In the genomic region with DNA sequence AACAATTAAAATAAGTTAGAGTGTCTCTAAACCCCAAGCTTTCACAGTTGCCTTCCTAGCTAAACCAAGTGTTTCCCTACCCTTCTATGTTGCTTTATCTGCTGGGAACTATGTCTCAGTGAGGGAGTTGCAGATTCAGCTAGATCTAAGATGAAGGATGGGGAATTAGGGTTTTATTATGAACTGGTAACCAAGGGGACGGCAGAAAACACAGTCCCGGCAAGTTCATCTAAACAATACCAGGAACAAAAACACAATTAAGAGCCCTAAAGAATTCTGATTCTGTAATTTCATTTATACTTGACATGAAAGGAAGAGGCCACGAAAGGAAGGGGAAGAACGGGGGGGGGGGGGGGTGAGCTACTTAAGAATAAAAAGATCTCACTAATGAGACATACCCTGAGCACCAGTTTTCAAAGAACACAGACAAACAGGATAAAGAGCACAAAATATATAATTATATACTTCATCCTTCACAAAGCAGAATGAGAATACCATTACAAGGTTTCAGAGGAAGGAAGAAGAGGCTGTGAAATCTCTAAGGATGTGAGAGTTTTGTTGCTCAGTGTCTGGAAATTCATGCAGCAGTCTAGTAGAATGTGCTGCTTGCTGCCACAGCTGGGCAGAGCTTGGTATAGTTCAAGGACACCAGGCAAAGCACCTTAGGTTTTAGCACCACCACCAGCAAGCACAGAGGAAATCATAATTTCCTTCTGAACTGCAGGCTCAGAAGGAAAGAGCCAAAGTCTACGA, we compare ENCODE assay signal across 14 mouse cellular contexts.
A peak's percentile ranks its signal among the peaks of the same experiment; 100 is the strongest.
DNase-seq lines count a peak whose midpoint lies in the region; ATAC-seq and TF ChIP-seq lines count a peak whose summit lies in the region.
"Had no signal": no experiment of that assay in that cellular context is flagged by ENCODE, and none has a peak within 500 bp of the region (broad histone marks: within the 10 kb centered on the region; RNA-seq: fewer than 3 reads in every experiment).

No protein-coding gene starts in this region.

- H3K4me1 ChIP-seq in kidney, embryonic 16.5 days (ENCODE audit: insufficient read depth, low read length) = no peaks in the 10 kb centered on the region
- H3K4me1 ChIP-seq in forebrain, embryonic 11.5 days (replicated peaks; ENCODE audit: control insufficient read depth, insufficient read depth, low read length) = peaks cover 11% of the 10 kb centered on the region; the same call in 1 of the 2 replicates
- no peaks in the 10 kb centered on the region for H3K4me1 ChIP-seq in intestine, postnatal 0 days (replicated peaks; ENCODE audit: control insufficient read depth, insufficient read depth, low read length)
- H3K4me1 ChIP-seq: limb, embryonic 13.5 days; liver, embryonic 15.5 days had no signal

- H3K9me3 ChIP-seq in kidney, embryonic 16.5 days (ENCODE audit: low read length) = no peaks in the 10 kb centered on the region
- no peaks in the 10 kb centered on the region for H3K9me3 ChIP-seq in forebrain, embryonic 11.5 days (ENCODE audit: control insufficient read depth, low read length)
- no peaks in the 10 kb centered on the region for H3K9me3 ChIP-seq in intestine, postnatal 0 days (ENCODE audit: control insufficient read depth)
- H3K9me3 ChIP-seq: limb, embryonic 13.5 days; liver, embryonic 15.5 days had no signal

- no peak overlapping the region for H3K4me3 ChIP-seq in kidney, embryonic 16.5 days (ENCODE audit: low read length)
- no peak overlapping the region for H3K4me3 ChIP-seq in forebrain, embryonic 11.5 days (ENCODE audit: low read depth, low read length)
- no peak overlapping the region for H3K4me3 ChIP-seq in intestine, postnatal 0 days (ENCODE audit: low read depth, low read length)
- H3K4me3 ChIP-seq: limb, embryonic 13.5 days; liver, embryonic 15.5 days had no signal

- TF ChIP-seq CTCF in intestine, postnatal 0 days (IDR thresholded peaks at IDR 0.05; ENCODE audit: low read depth) = peak; percentile 12; the same call in 1 of the 2 replicates

- ATAC-seq in kidney, embryonic 16.5 days (ENCODE audit: low FRiP score, low TSS enrichment) = peak; percentile 42; the same call in 1 of the 2 replicates
- ATAC-seq in forebrain, embryonic 11.5 days (replicated peaks; ENCODE audit: low FRiP score) = peak; percentile 62
- ATAC-seq in intestine, postnatal 0 days = 0 out of 2 replicates have a peak, but pooled peaks have one; percentile 16
- no peak for ATAC-seq in CD4-positive, CD25-positive, alpha-beta regulatory T cell, adult 4 months

- no peak for DNase-seq in kidney, adult 9 months
- DNase-seq in Muller cell, postnatal 12 days (ENCODE audit: inconsistent ontology term) = peak; percentile 48
- no peak for DNase-seq in forebrain, embryonic 11.5 days (ENCODE audit: low spot score)
- no peak for DNase-seq in left cerebral cortex, postnatal 36 days (ENCODE audit: low spot score in 2 of 2)
- DNase-seq: adrenal gland, postnatal 10 days; cerebellum, adult 9-11 months; kidney, postnatal 10 days; right cerebral cortex, adult 18-20 months; thymus, postnatal 4 days had no signal

- H3K36me3 ChIP-seq in kidney, embryonic 16.5 days (ENCODE audit: insufficient read depth, low read length) = no peaks in the 10 kb centered on the region
- H3K36me3 ChIP-seq in forebrain, embryonic 11.5 days (ENCODE audit: control insufficient read depth, insufficient read depth, low read length) = no peaks in the 10 kb centered on the region
- H3K36me3 ChIP-seq in intestine, postnatal 0 days (ENCODE audit: control insufficient read depth, insufficient read depth) = no peaks in the 10 kb centered on the region
- H3K36me3 ChIP-seq: limb, embryonic 13.5 days; liver, embryonic 15.5 days had no signal

- H3K27me3 ChIP-seq in kidney, embryonic 16.5 days (ENCODE audit: insufficient read depth, low read length) = no peaks in the 10 kb centered on the region
- no peaks in the 10 kb centered on the region for H3K27me3 ChIP-seq in forebrain, embryonic 11.5 days (ENCODE audit: control insufficient read depth, insufficient read depth, low read length)
- H3K27me3 ChIP-seq in intestine, postnatal 0 days (replicated peaks; ENCODE audit: control insufficient read depth, insufficient read depth, low read length) = no peaks in the 10 kb centered on the region
- H3K27me3 ChIP-seq: limb, embryonic 13.5 days; liver, embryonic 15.5 days had no signal

- H3K9ac ChIP-seq in kidney, embryonic 16.5 days (replicated peaks; ENCODE audit: low read length) = no peak overlapping the region
- no peak overlapping the region for H3K9ac ChIP-seq in forebrain, embryonic 11.5 days (ENCODE audit: low read length)
- no peak overlapping the region for H3K9ac ChIP-seq in intestine, postnatal 0 days (ENCODE audit: low read depth, low read length)
- H3K9ac ChIP-seq: limb, embryonic 13.5 days; liver, embryonic 15.5 days had no signal

- no peak overlapping the region for H3K4me2 ChIP-seq in kidney, embryonic 16.5 days (replicated peaks; ENCODE audit: low read depth, low read length)
- H3K4me2 ChIP-seq in forebrain, embryonic 11.5 days (ENCODE audit: low read depth, low read length, severe bottlenecking) = no peak overlapping the region
- H3K4me2 ChIP-seq in intestine, postnatal 0 days (replicated peaks; ENCODE audit: low read depth) = no peak overlapping the region
- H3K4me2 ChIP-seq: limb, embryonic 13.5 days; liver, embryonic 15.5 days had no signal

- 70% methylated on average over 5 of the region's 5 CpGs for WGBS in kidney, embryonic 16.5 days
- WGBS in forebrain, embryonic 11.5 days = 23% methylated on average over 5 of the region's 5 CpGs
- 55% methylated on average over 5 of the region's 5 CpGs for WGBS in intestine, postnatal 0 days

- 0 out of 2 replicates have a peak overlapping the region, but pooled peaks have one; percentile 29 for H3K27ac ChIP-seq in kidney, embryonic 16.5 days (ENCODE audit: low read length)
- no peak overlapping the region for H3K27ac ChIP-seq in forebrain, embryonic 11.5 days (ENCODE audit: low read depth, low read length)
- H3K27ac ChIP-seq in intestine, postnatal 0 days (ENCODE audit: low read depth, low read length) = no peak overlapping the region
- H3K27ac ChIP-seq: limb, embryonic 13.5 days; liver, embryonic 15.5 days had no signal

- intact Hi-C loops in left cerebral cortex, postnatal 36 days (cut with DNase I) = no loop called here
